Comparison of ENCODE assay signal across 13 mouse cellular contexts in genomic region chr1:71775865-71776501, GRCm38 (mm10).
DNase-seq lines count a peak whose midpoint lies in the region; ATAC-seq lines count a peak whose summit lies in the region.
"Had no signal": no experiment of that assay in that cellular context is flagged by ENCODE, and none has a peak within 500 bp of the region (broad histone marks: within the 10 kb centered on the region; RNA-seq: fewer than 3 reads in every experiment).

No protein-coding gene starts in this region.

- H3K27ac ChIP-seq in hindbrain, embryonic 13.5 days: peak overlapping the region; percentile 63
- H3K27ac ChIP-seq in hindbrain, embryonic 11.5 days (ENCODE audit: low read depth, low read length): no peak overlapping the region
- no peak overlapping the region for H3K27ac ChIP-seq in stomach, embryonic 16.5 days (ENCODE audit: low read length)
- H3K27ac ChIP-seq: liver, embryonic 14.5 days had no signal

- H3K4me3 ChIP-seq in hindbrain, embryonic 13.5 days: no peak overlapping the region
- no peak overlapping the region for H3K4me3 ChIP-seq in hindbrain, embryonic 11.5 days (ENCODE audit: low read depth, low read length)
- H3K4me3 ChIP-seq in stomach, embryonic 16.5 days (replicated peaks; ENCODE audit: low read length): peak overlapping the region; percentile 22; the same call in 1 of the 2 replicates
- H3K4me3 ChIP-seq: myocyte had no signal

- no peaks in the 10 kb centered on the region for H3K27me3 ChIP-seq in hindbrain, embryonic 13.5 days
- no peaks in the 10 kb centered on the region for H3K27me3 ChIP-seq in hindbrain, embryonic 11.5 days (ENCODE audit: control insufficient read depth, insufficient read depth, low read length)
- no peaks in the 10 kb centered on the region for H3K27me3 ChIP-seq in stomach, embryonic 16.5 days (ENCODE audit: control insufficient read depth, insufficient read depth, low read length)

- ATAC-seq in hindbrain, embryonic 13.5 days (ENCODE audit: low FRiP score): no peak
- ATAC-seq in hindbrain, embryonic 11.5 days (ENCODE audit: low FRiP score): no peak
- ATAC-seq in stomach, embryonic 16.5 days (ENCODE audit: insufficient read depth, low FRiP score): no peak
- ATAC-seq: intestine, postnatal 0 days had no signal

- H3K9ac ChIP-seq in hindbrain, embryonic 13.5 days: no peak overlapping the region
- no peak overlapping the region for H3K9ac ChIP-seq in hindbrain, embryonic 11.5 days (ENCODE audit: low read depth, low read length)
- no peak overlapping the region for H3K9ac ChIP-seq in stomach, embryonic 16.5 days (ENCODE audit: low read length)
- H3K9ac ChIP-seq: liver, embryonic 14.5 days had no signal

- H3K9me3 ChIP-seq in hindbrain, embryonic 13.5 days: no peaks in the 10 kb centered on the region
- H3K9me3 ChIP-seq in hindbrain, embryonic 11.5 days (ENCODE audit: control insufficient read depth, low read length): no peaks in the 10 kb centered on the region
- no peaks in the 10 kb centered on the region for H3K9me3 ChIP-seq in stomach, embryonic 16.5 days (replicated peaks; ENCODE audit: control insufficient read depth, low read length)

- H3K36me3 ChIP-seq in hindbrain, embryonic 13.5 days: no peaks in the 10 kb centered on the region
- H3K36me3 ChIP-seq in hindbrain, embryonic 11.5 days (ENCODE audit: control insufficient read depth, insufficient read depth, low read length): no peaks in the 10 kb centered on the region
- no peaks in the 10 kb centered on the region for H3K36me3 ChIP-seq in stomach, embryonic 16.5 days (ENCODE audit: control insufficient read depth, insufficient read depth, low read length)

- H3K4me2 ChIP-seq in hindbrain, embryonic 13.5 days: peak overlapping the region; percentile 18; the same call in 1 of the 2 replicates
- no peak overlapping the region for H3K4me2 ChIP-seq in hindbrain, embryonic 11.5 days (replicated peaks; ENCODE audit: low read depth, low read length)
- peak overlapping the region; percentile 36 for H3K4me2 ChIP-seq in stomach, embryonic 16.5 days (ENCODE audit: low read depth, low read length)

- no peak for DNase-seq in hindbrain, embryonic 11.5 days (ENCODE audit: low spot score)
- peak; percentile 4 for DNase-seq in right cerebral cortex, adult 18-20 months
- DNase-seq in right cerebral cortex, postnatal 14 days: no peak
- DNase-seq in forelimb bud, embryonic 11.5 days (ENCODE audit: low read depth, low spot score): peak; percentile 23
- no peak for DNase-seq in cerebellum, adult 8-10 months
- DNase-seq in spleen, postnatal 4 days (ENCODE audit: low spot score in 2 of 2): no peak
- DNase-seq: heart, adult 11 months; thymus, postnatal 36 days had no signal

- 67% methylated on average over 19 of the region's 19 CpGs for WGBS in hindbrain, embryonic 13.5 days
- 78% methylated on average over 19 of the region's 19 CpGs for WGBS in hindbrain, embryonic 11.5 days
- WGBS in stomach, embryonic 16.5 days: 41% methylated on average over 19 of the region's 19 CpGs

- H3K4me1 ChIP-seq in hindbrain, embryonic 13.5 days (replicated peaks): peaks cover 12% of the 10 kb centered on the region
- no peaks in the 10 kb centered on the region for H3K4me1 ChIP-seq in hindbrain, embryonic 11.5 days (replicated peaks; ENCODE audit: control insufficient read depth, insufficient read depth, low read length)
- H3K4me1 ChIP-seq in stomach, embryonic 16.5 days (ENCODE audit: control insufficient read depth, insufficient read depth, low read length): no peaks in the 10 kb centered on the region

Comparison
In these comparisons a context has a peak if more than half of its experiments do, and no peak if none do; other contexts are left out.
1. DNase-seq: peak in right cerebral cortex, adult 18-20 months (single experiment) and forelimb bud, embryonic 11.5 days (single experiment); none in hindbrain, embryonic 11.5 days (single experiment), right cerebral cortex, postnatal 14 days (single experiment), cerebellum, adult 8-10 months (single experiment) and spleen, postnatal 4 days (0 of 2).